Mouse (Mus musculus) heart, embryonic 12.5 days (tissue): ENCODE data around the gene Rpl15. TPM values are rescaled to one million over a fixed set of nuclear protein-coding genes. Genes with fewer than 3 reads are reported as not detected.
"Not testable (repeated sequence)": the region's sequence is repeated elsewhere in the genome, so short reads cannot be mapped to it uniquely, and the experiment has no call there.

Source experiments
- ATAC-seq: fragments of 200-750 bp; cut with Nextera tagmentation; 2 replicates; pipeline ENCODE4 v1.8.0; 2017; ENCODE audit warnings: moderate TSS enrichment, moderate library complexity; ENCODE audit not compliant: insufficient number of reproducible peaks, low FRiP score
- H3K27ac ChIP-seq: fragments of 300-500 bp; sonication (generic); 2 replicates; pipeline ENCODE4 v1.5.1; 2016; ENCODE audit warnings: mild to moderate bottlenecking, moderate library complexity; ENCODE audit not compliant: poor library complexity, severe bottlenecking
- H3K27me3 ChIP-seq: fragments of 300-500 bp; sonication (generic); replicated peaks from 2 replicates; pipeline ENCODE4 v1.6.1; 2016; ENCODE audit warnings: mild to moderate bottlenecking, moderate library complexity
- H3K36me3 ChIP-seq: fragments of 300-500 bp; sonication (generic); 2 replicates; pipeline ENCODE4 v1.6.1; 2016; ENCODE audit warnings: mild to moderate bottlenecking, moderate library complexity
- H3K4me1 ChIP-seq: fragments of 300-500 bp; sonication (generic); replicated peaks from 2 replicates; pipeline ENCODE4 v1.6.1; 2016; ENCODE audit warnings: mild to moderate bottlenecking
- H3K4me2 ChIP-seq: fragments of 300-500 bp; sonication (generic); 2 replicates; pipeline ENCODE4 v1.6.1; 2016; ENCODE audit warnings: mild to moderate bottlenecking, moderate library complexity
- H3K4me3 ChIP-seq: fragments of 300-500 bp; sonication (generic); 2 replicates; pipeline ENCODE4 v1.5.1; 2016; ENCODE audit warnings: mild to moderate bottlenecking
- H3K9ac ChIP-seq: fragments of 300-500 bp; sonication (generic); 2 replicates; pipeline ENCODE4 v1.6.1; 2016; ENCODE audit warnings: mild to moderate bottlenecking, moderate library complexity
- H3K9me3 ChIP-seq: fragments of 300-500 bp; sonication (generic); replicated peaks from 2 replicates; pipeline ENCODE4 v1.6.1; 2016; ENCODE audit warnings: mild to moderate bottlenecking, moderate library complexity
- WGBS: fragments of 180-500 bp; shearing (Covaris S2); methylation state at CpG from one replicate; pipeline ENCODE4 v1.1.7; 2016; 5-methylcytosine and 5-hydroxymethylcytosine counted together
- polyA plus RNA-seq: library from polyadenylated mRNA; unstranded; fragments of >200 nt; fragmentation: Nextera tagmentation; extraction: Ambion mirVana; gene quantifications from 2 replicates; pipeline ENCODE4 v1.2.1, GENCODE M21; 2016

The Rpl15 gene
- polyA plus RNA-seq, 1 experiment from 2014 or later, result 314 TPM

- not testable (repeated sequence) for H3K4me3 ChIP-seq, H3K27ac ChIP-seq, H3K27me3 ChIP-seq, H3K36me3 ChIP-seq, H3K9ac ChIP-seq, ATAC-seq, H3K9me3 ChIP-seq, H3K4me2 ChIP-seq
- H3K4me1 ChIP-seq, result peaks cover 16% of the 10 kb centered on the region
- 90% methylated on average over 10 of the region's 10 CpGs for WGBS
Observed at GRCm38 (mm10) chr14:18229751-18230150, 41.4 kb downstream of the Rpl15 start.

GRCm38 (mm10) chr14:18226181-18226580 is 45.0 kb downstream of the Rpl15 start:
- H3K4me2 ChIP-seq, H3K27me3 ChIP-seq, H3K27ac ChIP-seq, ATAC-seq, H3K4me3 ChIP-seq, H3K9me3 ChIP-seq, H3K36me3 ChIP-seq, H3K9ac ChIP-seq, H3K4me1 ChIP-seq: not testable (repeated sequence)
- 74% methylated on average over 11 of the region's 11 CpGs for WGBS

GRCm38 (mm10) chr14:18225431-18225830 is 45.8 kb downstream of the Rpl15 start:
- not testable (repeated sequence) for H3K4me1 ChIP-seq, H3K9ac ChIP-seq, H3K9me3 ChIP-seq, H3K4me2 ChIP-seq, H3K4me3 ChIP-seq, H3K27me3 ChIP-seq, H3K27ac ChIP-seq, ATAC-seq, H3K36me3 ChIP-seq
- WGBS, result 90% methylated on average over 11 of the region's 11 CpGs

- H3K9ac ChIP-seq, result no peak overlapping the region
- WGBS, result 73% methylated on average over 6 of the region's 6 CpGs
- H3K36me3 ChIP-seq, result peaks cover 8% of the 10 kb centered on the region
- no peaks in the 10 kb centered on the region for H3K27me3 ChIP-seq
- ATAC-seq, result no peak
- H3K4me1 ChIP-seq, result 0 out of 2 replicates have a peak, but pooled peaks cover 2% of the 10 kb centered on the region
- no peak overlapping the region for H3K27ac ChIP-seq
- H3K4me3 ChIP-seq, result no peak overlapping the region
- no peak overlapping the region for H3K4me2 ChIP-seq
- H3K9me3 ChIP-seq, result no peaks in the 10 kb centered on the region
Observed at GRCm38 (mm10) chr14:18221977-18222376, 49.2 kb downstream of the Rpl15 start.

Other genes starting within 250 kb of the Rpl15 start
- gene Nr1d2, start 32.3 kb downstream of the Rpl15 start, polyA plus RNA-seq, result 14.3 and 14.7 TPM in 2 replicates
- 18.5 and 19.1 TPM in 2 replicates for gene Nkiras1, start 255 bp downstream of the Rpl15 start, polyA plus RNA-seq
- 57.4 and 58.2 TPM in 2 replicates for gene Ube2e1, start 60.5 kb upstream of the Rpl15 start, polyA plus RNA-seq